Mouse (Mus musculus) MEL (cell line): ENCODE results near the gene Prf1. TPM values are rescaled to one million over a fixed set of nuclear protein-coding genes. Genes with fewer than 3 reads are reported as not detected.

Source experiments
- DNase-seq: peaks from one replicate; pipeline ENCODE4 v3.0.0; 2011; ENCODE audit warnings: low read depth, low spot score
- H3K27ac ChIP-seq: 2 replicates; pipeline ENCODE4 v1.5.1; 2012; ENCODE audit warnings: low read depth, mild to moderate bottlenecking, control low read depth, low read length, moderate library complexity; ENCODE audit not compliant: control insufficient read depth
- H3K27me3 ChIP-seq, 2 experiments: fragments of 150-350 bp in 1 of 2; sonication (generic) in 1 of 2; 2 replicates each; pipeline ENCODE4 v1.6.1; 2012; ENCODE audit warnings: low read length in 2 of 2, mild to moderate bottlenecking in 2 of 2, improper control_type of control experiment in 1 of 2, moderate library complexity in 1 of 2; ENCODE audit not compliant: insufficient read depth in 2 of 2, control insufficient read depth in 1 of 2
- H3K36me3 ChIP-seq, 2 experiments: 2 replicates each; pipeline ENCODE4 v1.6.1; 2012 to 2014; ENCODE audit warnings: low read length in 2 of 2, improper control_type of control experiment in 1 of 2, inconsistent platforms in 1 of 2, mild to moderate bottlenecking in 1 of 2; ENCODE audit not compliant: insufficient read depth in 2 of 2, control insufficient read depth in 1 of 2
- H3K4me1 ChIP-seq, 2 experiments: fragments of 150-350 bp in 1 of 2; sonication (generic) in 1 of 2; 2 replicates each; pipeline ENCODE4 v1.6.1; 2012; ENCODE audit warnings: low read length in 2 of 2, improper control_type of control experiment in 1 of 2, mild to moderate bottlenecking in 1 of 2; ENCODE audit not compliant: insufficient read depth in 2 of 2, control insufficient read depth in 1 of 2
- H3K4me3 ChIP-seq, 2 experiments: fragments of 150-350 bp in 1 of 2; sonication (generic) in 1 of 2; 2 replicates each; pipeline ENCODE4 v1.5.1; 2012; ENCODE audit warnings: low read depth in 2 of 2, low read length in 2 of 2, mild to moderate bottlenecking in 2 of 2, moderate library complexity in 2 of 2, control low read depth in 1 of 2, improper control_type of control experiment in 1 of 2; ENCODE audit not compliant: control insufficient read depth in 1 of 2, insufficient read depth in 1 of 2
- H3K79me2 ChIP-seq: 2 replicates; pipeline ENCODE4 v1.6.1; 2012; ENCODE audit warnings: mild to moderate bottlenecking, low read length, moderate library complexity; ENCODE audit not compliant: control insufficient read depth, poor library complexity, insufficient read depth
- H3K9ac ChIP-seq: 2 replicates; pipeline ENCODE4 v1.6.1; 2012; ENCODE audit warnings: low read depth, mild to moderate bottlenecking, control low read depth, low read length, moderate library complexity; ENCODE audit not compliant: control insufficient read depth, poor library complexity, severe bottlenecking
- H3K9me3 ChIP-seq: fragments of 150-350 bp; sonication (generic); replicated peaks from 2 replicates; pipeline ENCODE4 v1.6.1; 2012; ENCODE audit warnings: mild to moderate bottlenecking, low read length, improper control_type of control experiment, moderate library complexity; ENCODE audit not compliant: insufficient read depth
- BHLHE40 ChIP-seq: IDR thresholded peaks from 2 replicates; pipeline ENCODE4 v1.6.1; 2012; ENCODE audit warnings: low read depth, mild to moderate bottlenecking, inconsistent platforms, low read length, improper control_type of control experiment, borderline replicate concordance
- CHD1 ChIP-seq: IDR thresholded peaks from 2 replicates; pipeline ENCODE4 v1.6.1; 2012; ENCODE audit warnings: low read depth, mild to moderate bottlenecking, inconsistent platforms, low read length, improper control_type of control experiment
- CHD2 ChIP-seq: IDR thresholded peaks from 2 replicates; pipeline ENCODE4 v1.6.1; 2011; ENCODE audit warnings: low read length, improper control_type of control experiment
- CTCF ChIP-seq, 3 experiments: IDR thresholded peaks in 2 of 3; conservative IDR thresholded peaks in 1 of 3; 2 replicates each; pipeline ENCODE4 v1.5.1; 2011 to 2012; ENCODE audit warnings: low read length in 3 of 3, low read depth in 2 of 3, mild to moderate bottlenecking in 2 of 3, improper control_type of control experiment in 1 of 3, inconsistent platforms in 1 of 3, mixed read lengths in 1 of 3, moderate library complexity in 1 of 3; ENCODE audit not compliant: control insufficient read depth in 1 of 3, insufficient read depth in 1 of 3, poor library complexity in 1 of 3, severe bottlenecking in 1 of 3
- ELF1 ChIP-seq: IDR thresholded peaks from 2 replicates; pipeline ENCODE4 v1.6.1; 2014; ENCODE audit warnings: low read depth, mild to moderate bottlenecking, inconsistent platforms, low read length, improper control_type of control experiment, moderate library complexity
- KAT2A ChIP-seq: conservative IDR thresholded peaks from 2 replicates; pipeline ENCODE4 v1.6.1; 2012; ENCODE audit warnings: low read depth, low read length, improper control_type of control experiment, inconsistent platforms
- MAZ ChIP-seq: IDR thresholded peaks from 2 replicates; pipeline ENCODE4 v1.6.1; 2012; ENCODE audit warnings: low read depth, mild to moderate bottlenecking, inconsistent platforms, low read length, improper control_type of control experiment
- MXI1 ChIP-seq: IDR thresholded peaks from 2 replicates; pipeline ENCODE4 v1.6.1; 2011; ENCODE audit warnings: mild to moderate bottlenecking, low read depth, low read length, improper control_type of control experiment
- MYC ChIP-seq: IDR thresholded peaks from 2 replicates; pipeline ENCODE4 v1.6.1; 2011; ENCODE audit warnings: low read depth, mild to moderate bottlenecking, low read length, improper control_type of control experiment, moderate library complexity
- NELFE ChIP-seq: IDR thresholded peaks from 2 replicates; pipeline ENCODE4 v1.6.1; 2011; ENCODE audit warnings: low read depth, low read length, improper control_type of control experiment
- NRF1 ChIP-seq: IDR thresholded peaks from 2 replicates; pipeline ENCODE4 v1.6.1; 2014; ENCODE audit warnings: low read depth, mild to moderate bottlenecking, inconsistent platforms, low read length, improper control_type of control experiment, moderate library complexity; ENCODE audit not compliant: poor library complexity, insufficient read depth, severe bottlenecking
- POLR2AphosphoS2 ChIP-seq: IDR thresholded peaks from 2 replicates; pipeline ENCODE4 v1.6.1; 2011; ENCODE audit warnings: low read length, improper control_type of control experiment
- RAD21 ChIP-seq: IDR thresholded peaks from 2 replicates; pipeline ENCODE4 v1.6.1; 2011; ENCODE audit warnings: mild to moderate bottlenecking, low read depth, low read length, improper control_type of control experiment
- RCOR1 ChIP-seq: IDR thresholded peaks from 2 replicates; pipeline ENCODE4 v1.6.1; 2012; ENCODE audit warnings: low read depth, mild to moderate bottlenecking, inconsistent platforms, low read length, improper control_type of control experiment
- SMC3 ChIP-seq: IDR thresholded peaks from 2 replicates; pipeline ENCODE4 v1.6.1; 2011; ENCODE audit warnings: low read depth, low read length, improper control_type of control experiment
- TBP ChIP-seq: IDR thresholded peaks from 2 replicates; pipeline ENCODE4 v1.8.0; 2011; ENCODE audit warnings: low read depth, low read length, improper control_type of control experiment
- USF1 ChIP-seq: IDR thresholded peaks from 2 replicates; pipeline ENCODE4 v1.6.1; 2014; ENCODE audit warnings: low read depth, mild to moderate bottlenecking, inconsistent platforms, low read length, improper control_type of control experiment, moderate library complexity
- ZC3H11A ChIP-seq: IDR thresholded peaks from 2 replicates; pipeline ENCODE4 v1.6.1; 2012; ENCODE audit warnings: low read depth, mild to moderate bottlenecking, inconsistent platforms, low read length, improper control_type of control experiment
- ZKSCAN1 ChIP-seq: IDR thresholded peaks from 2 replicates; pipeline ENCODE4 v1.6.1; 2012; ENCODE audit warnings: low read depth, mild to moderate bottlenecking, inconsistent platforms, low read length, improper control_type of control experiment, moderate library complexity
- ZMIZ1 ChIP-seq: IDR thresholded peaks from 2 replicates; pipeline ENCODE4 v1.6.1; 2012; ENCODE audit warnings: low read depth, mild to moderate bottlenecking, inconsistent platforms, low read length, improper control_type of control experiment, moderate library complexity
- polyA plus RNA-seq, 2 experiments: library from polyadenylated mRNA; stranded (reverse) in 1 of 2; unstranded in 1 of 2; fragments of >175 nt in 1 of 2; fragments of >200 nt in 1 of 2; gene quantifications; 2 replicates each; pipeline versions ENCODE4 v1.2.1 to v1.2.4; 2012; ENCODE audit warnings: low replicate concordance in 2 of 2, low read depth in 1 of 2; ENCODE audit not compliant: insufficient read length in 2 of 2, insufficient read depth in 1 of 2, missing spikeins in 1 of 2
- total RNA-seq: library from RNA; depleted of rRNA; stranded (reverse); fragments of 300-350 nt; gene quantifications from 2 replicates; pipeline ENCODE4 v1.2.3, GENCODE M21; 2012

The Prf1 gene
- total and polyA plus RNA-seq, 3 experiments, result 0.04 TPM; not detected in 2

DNA sequence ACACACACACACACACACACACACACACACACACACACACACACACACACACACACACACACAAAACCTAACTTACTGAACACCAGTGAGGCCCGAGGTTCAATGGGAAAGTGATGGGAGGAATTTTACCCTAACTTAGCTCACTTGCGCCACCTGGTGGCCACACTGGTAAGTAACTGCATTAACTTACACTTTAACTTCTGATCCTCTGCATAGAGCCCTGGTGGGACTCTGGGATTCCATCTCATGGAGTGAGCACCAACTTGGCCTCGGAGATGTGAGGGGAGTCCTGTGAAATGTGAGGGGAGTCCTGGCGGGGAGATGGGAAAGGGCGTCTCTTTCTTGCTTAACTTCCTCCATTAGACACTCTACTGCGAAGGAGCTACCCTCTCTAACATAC is 38.5 kb downstream of the Prf1 start:
- H3K4me1 ChIP-seq, result no peaks in the 10 kb centered on the region
- H3K9me3 ChIP-seq, result no peaks in the 10 kb centered on the region
- no peaks in the 10 kb centered on the region for H3K79me2 ChIP-seq
- TF ChIP-seq MXI1 (no peak), ZC3H11A (peak; percentile 54), RAD21 (peak; percentile 75), TBP (no peak), CTCF (IDR thresholded peaks at IDR 0.05 in 2 of 3, conservative IDR thresholded peaks at IDR 0.05 in 1 of 3; ENCODE audit: control insufficient read depth in 1 of 3, insufficient read depth in 1 of 3, low read depth in 2 of 3, low read length in 3 of 3, poor library complexity in 1 of 3, severe bottlenecking in 1 of 3) (peak; percentile 67 to 87 (median 70)), SMC3 (peak; percentile 93)
- H3K36me3 ChIP-seq, result no peaks in the 10 kb centered on the region
- no peak overlapping the region for H3K27ac ChIP-seq
- H3K4me3 ChIP-seq, result no peak overlapping the region
- DNase-seq, result peak; percentile 76
- H3K9ac ChIP-seq, result no peak overlapping the region
- no peaks in the 10 kb centered on the region for H3K27me3 ChIP-seq

DNA sequence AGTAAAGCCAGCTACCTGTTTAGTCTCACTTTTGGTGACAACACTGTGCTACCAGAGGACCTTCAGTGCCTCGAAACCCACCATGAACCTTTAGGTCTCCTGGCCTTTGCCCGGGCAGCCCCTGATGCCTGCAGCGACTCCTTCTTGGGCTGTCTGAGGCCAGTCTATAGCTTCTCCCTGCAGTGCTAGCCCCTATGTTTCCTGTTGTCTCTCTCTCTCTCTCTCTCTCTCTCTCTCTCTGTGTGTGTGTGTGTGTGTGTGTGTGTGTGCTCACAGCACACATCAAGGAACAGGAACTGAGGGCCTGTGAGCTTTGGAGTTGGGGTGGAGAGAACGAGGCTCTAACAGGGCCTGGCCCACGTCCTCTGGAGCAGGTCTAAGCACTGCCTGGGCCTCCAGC is 39.0 kb downstream of the Prf1 start:
- TF ChIP-seq USF1 (no peak), ZMIZ1 (no peak), NELFE (no peak), ZC3H11A (no peak), BHLHE40 (no peak), CHD1 (no peak), KAT2A (no peak), ELF1 (no peak), SMC3 (no peak), MYC (no peak), POLR2AphosphoS2 (no peak), RCOR1 (no peak), CHD2 (no peak), ZKSCAN1 (no peak), MAZ (no peak), NRF1 (no peak)
- Histone ChIP-seq H3K9ac (no peak overlapping the region), H3K4me1 (no peaks in the 10 kb centered on the region), H3K9me3 (no peaks in the 10 kb centered on the region), H3K27me3 (no peaks in the 10 kb centered on the region), H3K27ac (no peak overlapping the region), H3K36me3 (no peaks in the 10 kb centered on the region), H3K4me3 (no peak overlapping the region), H3K79me2 (no peaks in the 10 kb centered on the region)
- no peak for DNase-seq
